Mouse (Mus musculus) frontal cortex, postnatal 36 days (tissue): Measurements from ENCODE around the gene Sucla2.
"Not testable (repeated sequence)": the region's sequence is repeated elsewhere in the genome, so short reads cannot be mapped to it uniquely, and the experiment has no call there.

ENCODE experiments used
- DNase-seq, 2 experiments: peaks; one replicate each; pipeline ENCODE4 v3.0.0; 2022; ENCODE audit warnings: low spot score in 2 of 2

Sucla2 gene

GRCm38 (mm10) chr14:73608668-73609481, 83.8 kb downstream of the Sucla2 start:
- DNase-seq: no peak

DNA sequence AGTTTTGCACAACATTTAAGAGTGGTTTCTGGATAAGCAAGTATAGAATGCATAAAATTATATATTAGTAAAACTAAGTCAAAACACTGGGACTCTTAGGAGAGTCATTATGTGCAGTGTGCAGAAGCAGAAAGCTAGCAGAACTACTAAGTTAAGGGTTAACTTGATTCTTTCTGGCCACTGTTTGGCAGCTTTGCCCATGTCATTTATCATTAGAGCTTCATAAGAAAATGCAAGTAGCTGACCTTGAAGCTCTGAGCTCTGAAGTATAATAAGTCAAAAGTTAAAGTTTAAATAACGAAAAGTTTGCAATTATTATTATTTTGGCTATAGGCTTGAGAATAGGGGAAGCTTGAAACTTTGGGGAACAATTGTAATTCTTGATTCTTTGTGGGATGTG, 89.8 kb downstream of the Sucla2 start:
- DNase-seq: not testable (repeated sequence)

DNA sequence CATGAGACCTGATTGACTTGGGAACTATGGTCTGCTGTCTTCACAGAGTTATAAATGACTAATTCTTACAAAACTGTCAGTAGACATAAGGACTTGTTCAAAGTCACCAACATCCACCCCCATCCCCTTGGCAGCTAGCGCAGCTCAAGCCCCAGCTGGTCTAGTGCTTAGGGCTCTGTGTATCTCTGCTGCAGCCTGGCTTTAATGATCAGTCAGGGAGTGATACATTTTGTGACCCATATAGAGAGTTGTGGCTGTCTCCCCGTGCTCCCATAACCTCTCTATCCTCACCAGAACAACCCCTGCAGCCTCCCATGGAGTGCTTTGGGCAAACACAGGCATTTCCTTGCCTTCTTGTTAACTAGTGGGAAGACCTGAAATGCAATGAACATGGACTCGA, 95.8 kb downstream of the Sucla2 start:
- peak; percentile 35 to 39 for DNase-seq

DNA sequence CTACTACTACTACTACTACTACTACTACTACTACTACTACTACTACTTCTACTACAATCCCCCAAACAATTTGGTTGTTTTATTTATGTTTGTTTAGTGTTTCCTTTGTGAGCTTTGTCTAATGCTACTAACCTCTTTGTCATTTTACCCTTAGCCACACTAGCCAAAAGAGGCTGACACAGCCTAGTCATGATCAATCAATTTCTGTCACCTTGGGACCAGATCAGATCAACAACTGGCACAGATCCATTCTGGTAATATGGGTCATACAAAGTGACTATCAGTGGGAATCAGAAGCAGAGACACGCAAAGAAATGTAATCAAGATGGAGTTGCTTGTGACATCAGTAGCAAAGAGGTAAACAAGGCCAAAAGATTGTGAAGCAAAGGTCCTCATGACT, 97.9 kb downstream of the Sucla2 start:
- no peak for DNase-seq

GRCm38 (mm10) chr14:73625469-73625868, 100.3 kb downstream of the Sucla2 start:
- DNase-seq: no peak

DNA sequence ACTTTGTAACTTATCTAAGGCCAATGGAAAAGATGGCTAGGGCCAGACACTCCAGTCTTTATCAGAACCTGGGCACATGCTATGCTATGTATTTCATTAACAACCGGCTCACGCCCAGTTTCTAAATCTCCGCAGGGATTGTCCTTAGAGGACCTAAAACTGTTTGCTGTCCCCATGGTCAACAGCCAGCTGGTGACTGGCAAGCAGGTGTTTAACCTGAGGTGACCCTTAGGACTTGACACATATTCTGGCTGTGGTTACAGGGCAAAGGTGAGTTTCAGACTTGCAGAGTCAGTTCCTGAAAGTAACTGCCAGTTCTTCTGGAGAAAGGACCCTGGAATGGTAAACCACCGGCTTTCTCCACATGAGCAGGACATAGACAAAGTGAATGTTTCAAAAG, 106.4 kb downstream of the Sucla2 start:
- no peak for DNase-seq

- peak; percentile 15 to 44 for DNase-seq
These were observed 107.6 kb downstream of the Sucla2 start for GRCm38 (mm10) chr14:73632648-73633263.

DNA sequence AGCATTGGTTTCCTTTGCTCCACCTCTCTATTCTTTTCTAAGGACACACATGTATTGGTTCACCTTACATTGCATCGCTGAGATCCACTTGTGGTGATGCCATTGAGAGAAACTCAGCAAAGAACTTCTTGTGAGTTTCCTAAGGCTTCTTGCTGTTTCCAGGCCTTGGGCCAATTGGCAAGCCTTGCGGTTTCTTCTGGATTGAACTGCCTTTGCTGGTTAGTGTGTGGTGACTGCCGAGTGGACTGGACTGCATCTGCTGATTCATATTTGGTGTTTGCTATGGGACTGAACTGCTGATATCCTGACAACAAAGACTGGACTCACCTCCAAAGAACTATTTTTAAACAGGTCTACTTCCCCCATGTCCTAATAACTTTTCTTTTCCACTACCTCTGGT, 109.2 kb downstream of the Sucla2 start:
- DNase-seq: no peak

DNA sequence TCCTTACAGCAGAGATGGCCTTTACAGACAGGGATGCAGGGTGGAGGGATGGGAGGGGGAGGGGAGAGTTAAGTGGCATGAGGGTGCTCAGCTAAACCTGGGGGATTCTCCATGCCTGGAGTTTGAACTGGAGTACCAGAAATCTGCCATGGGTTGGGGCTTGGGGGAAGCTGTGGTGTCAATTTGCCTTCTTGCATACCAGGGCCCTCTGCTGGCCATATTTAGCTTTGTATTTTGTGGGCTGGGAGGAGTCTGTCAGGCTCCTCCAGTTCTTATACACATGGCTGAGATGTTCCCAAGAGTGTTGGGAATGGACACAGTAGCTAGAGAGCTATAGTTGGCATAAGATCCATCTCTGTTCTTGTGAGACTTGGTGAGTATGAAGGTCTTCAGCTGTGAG, 112.3 kb downstream of the Sucla2 start:
- DNase-seq: no peak
